Mouse (Mus musculus) heart, postnatal 0 days (tissue): ENCODE data around the gene AI854703.
A peak's percentile ranks its signal among the peaks of the same experiment; 100 is the strongest.

Experiments
- CTCF ChIP-seq: IDR thresholded peaks from 2 replicates; pipeline ENCODE4 v1.5.1; 2016; ENCODE audit warnings: antibody characterized with exemption, control low read depth, low read depth
- EP300 ChIP-seq: IDR thresholded peaks from 2 replicates; pipeline ENCODE4 v1.6.1; 2016; ENCODE audit warnings: antibody characterized with exemption, low read depth

DNA sequence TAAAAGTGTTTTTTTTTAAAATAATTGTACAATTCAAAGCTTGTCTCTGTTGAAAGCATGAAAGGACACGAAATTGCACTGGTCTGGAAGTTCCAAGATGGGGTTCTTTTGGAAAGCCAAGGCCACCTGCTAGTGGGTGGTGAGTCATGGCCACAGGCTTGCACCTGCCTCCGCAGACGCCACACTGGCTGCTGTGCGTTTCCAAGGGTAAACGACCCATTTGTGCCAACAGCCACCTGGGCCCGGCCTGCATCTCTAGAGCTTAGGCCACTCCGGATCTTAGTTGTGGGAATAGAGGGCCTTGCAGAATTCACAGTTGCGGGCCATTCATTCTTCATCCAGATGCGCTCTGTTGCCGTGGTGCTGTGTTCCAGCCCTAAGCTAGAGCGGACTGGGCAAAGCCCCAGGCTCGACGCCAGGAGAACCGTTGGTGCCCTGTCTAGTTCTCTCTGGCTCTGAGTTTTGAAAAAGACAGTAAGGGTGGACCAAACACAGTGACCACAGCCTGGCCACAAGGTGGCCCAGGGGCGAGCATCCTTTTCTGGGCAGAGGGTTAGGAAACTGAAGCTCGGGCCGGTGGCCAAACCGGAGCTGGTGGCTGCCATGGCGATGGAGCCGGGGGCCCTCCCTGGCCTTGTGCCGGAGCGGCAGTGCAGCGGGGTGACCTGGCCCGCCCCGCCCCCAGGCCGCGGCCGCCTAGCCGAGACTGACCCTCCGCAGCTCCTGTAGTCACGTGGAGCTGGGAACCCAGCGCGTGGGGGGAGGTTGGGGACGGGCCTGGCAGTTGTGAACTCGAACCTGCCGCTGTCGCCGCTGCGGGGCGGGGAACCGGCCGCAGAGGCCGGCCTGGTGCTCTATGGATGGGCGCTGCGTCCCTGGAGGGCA is 33.2 kb upstream of the AI854703 start, which contains the start of the genes Repin1 and Gm44965:
- TF ChIP-seq CTCF (peak; percentile 29; the same call in 1 of the 2 replicates), EP300 (peak; percentile 94)
